Mouse (Mus musculus) forebrain, embryonic 14.5 days (tissue): ENCODE results near the gene Acpp. TPM values are rescaled to one million over a fixed set of nuclear protein-coding genes. Genes with fewer than 3 reads are reported as not detected.

Experiments
- ATAC-seq: fragments of 200-750 bp; cut with Nextera tagmentation; 2 replicates; pipeline ENCODE4 v1.8.0; 2017; ENCODE audit warnings: mild to moderate bottlenecking, moderate library complexity
- DNase-seq: peaks from one replicate; pipeline ENCODE4 v3.0.0-alpha.2; 2015; ENCODE audit warnings: low spot score
- H3K27ac ChIP-seq: fragments of 300-500 bp; sonication (generic); 2 replicates; pipeline ENCODE4 v1.5.1; 2014; ENCODE audit warnings: low read depth, mild to moderate bottlenecking, control low read depth, low read length, moderate library complexity
- H3K27me3 ChIP-seq: fragments of 300-500 bp; sonication (generic); replicated peaks from 2 replicates; pipeline ENCODE4 v1.6.1; 2014; ENCODE audit warnings: low read length, control low read depth, mixed read lengths; ENCODE audit not compliant: control insufficient read depth, insufficient read depth
- H3K36me3 ChIP-seq: fragments of 300-500 bp; sonication (generic); 2 replicates; pipeline ENCODE4 v1.6.1; 2014; ENCODE audit warnings: low read length, control low read depth; ENCODE audit not compliant: control insufficient read depth, insufficient read depth
- H3K4me1 ChIP-seq: fragments of 300-500 bp; sonication (generic); 2 replicates; pipeline ENCODE4 v1.6.1; 2014; ENCODE audit warnings: antibody characterized with exemption, low read length, control low read depth; ENCODE audit not compliant: control insufficient read depth, insufficient read depth
- H3K4me2 ChIP-seq: fragments of 300-500 bp; sonication (generic); 2 replicates; pipeline ENCODE4 v1.6.1; 2014; ENCODE audit warnings: mild to moderate bottlenecking, control low read depth, low read length
- H3K4me3 ChIP-seq: fragments of 300-500 bp; sonication (generic); 2 replicates; pipeline ENCODE4 v1.5.1; 2014; ENCODE audit warnings: low read depth, low read length, control low read depth
- H3K9ac ChIP-seq: fragments of 300-500 bp; sonication (generic); 2 replicates; pipeline ENCODE4 v1.6.1; 2014; ENCODE audit warnings: mild to moderate bottlenecking, low read length, control low read depth, moderate library complexity
- H3K9me3 ChIP-seq: fragments of 300-500 bp; sonication (generic); replicated peaks from 2 replicates; pipeline ENCODE4 v1.6.1; 2016; ENCODE audit warnings: low read length, control low read depth, mixed read lengths; ENCODE audit not compliant: control insufficient read depth
- WGBS: fragments of 180-500 bp; shearing (Covaris S2); extraction: QIAGEN DNeasy Blood & Tissue Kit; methylation state at CpG from one replicate; pipeline ENCODE4 v1.1.7; 2014; 5-methylcytosine and 5-hydroxymethylcytosine counted together
- polyA plus RNA-seq: library from polyadenylated mRNA; unstranded; fragments of >200 nt; fragmentation: Nextera tagmentation; extraction: Ambion mirVana; gene quantifications from 2 replicates; pipeline ENCODE4 v1.2.1, GENCODE M21; 2014

Acpp gene
- polyA plus RNA-seq, 1 experiment from 2014 or later = 0.10 TPM

GRCm38 (mm10) chr9:104247307-104247987, 90.1 kb downstream of the Acpp start:
- Histone ChIP-seq H3K4me2 (no peak overlapping the region), H3K27me3 (no peaks in the 10 kb centered on the region), H3K9me3 (no peaks in the 10 kb centered on the region), H3K4me3 (no peak overlapping the region), H3K4me1 (no peaks in the 10 kb centered on the region), H3K36me3 (no peaks in the 10 kb centered on the region), H3K27ac (no peak overlapping the region), H3K9ac (no peak overlapping the region)
- DNase-seq = no peak
- ATAC-seq = no peak
- 89% methylated on average over 6 of the region's 6 CpGs for WGBS

- ATAC-seq = no peak
- no peaks in the 10 kb centered on the region for H3K36me3 ChIP-seq
- WGBS = 91% methylated on average over 9 of the region's 9 CpGs
- DNase-seq = no peak
- H3K4me1 ChIP-seq = no peaks in the 10 kb centered on the region
- H3K9me3 ChIP-seq = no peaks in the 10 kb centered on the region
- no peak overlapping the region for H3K9ac ChIP-seq
- H3K4me2 ChIP-seq = no peak overlapping the region
- H3K4me3 ChIP-seq = no peak overlapping the region
- H3K27me3 ChIP-seq = no peaks in the 10 kb centered on the region
- H3K27ac ChIP-seq = no peak overlapping the region
These were observed 93.6 kb downstream of the Acpp start for GRCm38 (mm10) chr9:104243799-104244466.

GRCm38 (mm10) chr9:104240146-104240545, 97.4 kb downstream of the Acpp start:
- DNase-seq = no peak
- Histone ChIP-seq H3K4me2 (no peak overlapping the region), H3K27me3 (no peaks in the 10 kb centered on the region), H3K4me3 (no peak overlapping the region), H3K4me1 (0 out of 2 replicates have a peak, but pooled peaks cover 3% of the 10 kb centered on the region), H3K9me3 (no peaks in the 10 kb centered on the region), H3K27ac (no peak overlapping the region), H3K9ac (no peak overlapping the region), H3K36me3 (peaks cover 10% of the 10 kb centered on the region; the same call in 1 of the 2 replicates)
- 93% methylated on average over 7 of the region's 7 CpGs for WGBS
- ATAC-seq = no peak

GRCm38 (mm10) chr9:104239076-104239475, 98.5 kb downstream of the Acpp start:
- WGBS = 89% methylated on average over 8 of the region's 8 CpGs
- Histone ChIP-seq H3K9me3 (no peaks in the 10 kb centered on the region), H3K4me2 (no peak overlapping the region)

More at GRCm38 (mm10) chr9:104239076-104239475, 98.5 kb downstream of the Acpp start:
- Histone ChIP-seq H3K27me3 (no peaks in the 10 kb centered on the region), H3K36me3 (peaks cover 15% of the 10 kb centered on the region), H3K27ac (no peak overlapping the region), H3K9ac (no peak overlapping the region), H3K4me1 (0 out of 2 replicates have a peak, but pooled peaks cover 3% of the 10 kb centered on the region), H3K4me3 (no peak overlapping the region)
- DNase-seq (no peak), ATAC-seq (no peak)

Other genes with a start within 250 kb of the Acpp start
- 0.33 and 0.35 TPM in 2 replicates for gene Ackr4, start 210.8 kb downstream of the Acpp start, polyA plus RNA-seq
- gene Dnajc13, start 74.8 kb downstream of the Acpp start, polyA plus RNA-seq = 17.3 and 17.5 TPM in 2 replicates
- gene Cpne4, start 209.5 kb upstream of the Acpp start, polyA plus RNA-seq = 15.6 and 19.2 TPM in 2 replicates